Mouse (Mus musculus) thymus, adult 2 months (tissue): ENCODE measurements around the gene Gm21970. TPM values are rescaled to one million over a fixed set of nuclear protein-coding genes. Genes with fewer than 3 reads are reported as not detected.

Experiments used
- DNase-seq: peaks from one replicate; pipeline ENCODE4 v3.0.0; 2021
- H3K27ac ChIP-seq: fragments of 200-500 bp; 2 replicates; pipeline ENCODE4 v1.5.1; 2012; ENCODE audit warnings: low read length, control low read depth; ENCODE audit not compliant: control insufficient read depth, insufficient read depth
- H3K27me3 ChIP-seq: fragments of 200-500 bp; 2 replicates; pipeline ENCODE4 v1.6.1; 2012; ENCODE audit warnings: mild to moderate bottlenecking, low read length, moderate library complexity, mixed read lengths; ENCODE audit not compliant: control insufficient read depth, insufficient read depth
- H3K36me3 ChIP-seq: fragments of 200-500 bp; 2 replicates; pipeline ENCODE4 v1.6.1; 2012; ENCODE audit warnings: mild to moderate bottlenecking, low read length, moderate library complexity; ENCODE audit not compliant: control insufficient read depth, insufficient read depth
- H3K4me1 ChIP-seq: fragments of 200-500 bp; replicated peaks from 2 replicates; pipeline ENCODE4 v1.6.1; 2012; ENCODE audit warnings: low read length; ENCODE audit not compliant: control insufficient read depth, insufficient read depth
- H3K4me3 ChIP-seq: fragments of 200-500 bp; 2 replicates; pipeline ENCODE4 v1.5.1; 2012; ENCODE audit warnings: mild to moderate bottlenecking, low read length, control low read depth, moderate library complexity; ENCODE audit not compliant: control insufficient read depth, insufficient read depth
- CTCF ChIP-seq: fragments of 200-500 bp; IDR thresholded peaks from 2 replicates; pipeline ENCODE4 v1.5.1; 2012; ENCODE audit warnings: mild to moderate bottlenecking, control low read depth, low read length, moderate library complexity, borderline replicate concordance; ENCODE audit not compliant: control insufficient read depth, poor library complexity, insufficient read depth; ENCODE audit errors: extremely low read depth
- POLR2A ChIP-seq: fragments of 200-500 bp; IDR thresholded peaks from 2 replicates; pipeline ENCODE4 v1.6.1; 2012; ENCODE audit warnings: mild to moderate bottlenecking, low read length, control low read depth, moderate library complexity; ENCODE audit not compliant: control insufficient read depth, poor library complexity, insufficient read depth; ENCODE audit errors: extremely low read depth
- WGBS: fragments of 180-500 bp; shearing (Covaris S2); methylation state at CpG from one replicate; pipeline ENCODE4 v1.1.7; 2018; 5-methylcytosine and 5-hydroxymethylcytosine counted together
- polyA plus RNA-seq: library from polyadenylated mRNA; depleted of rRNA; stranded (reverse); fragments of >200 nt; gene quantifications from 2 replicates; pipeline ENCODE4 v1.2.3, GENCODE M21; 2012

Gm21970 gene
- polyA plus RNA-seq, 1 experiment, result not detected

DNA sequence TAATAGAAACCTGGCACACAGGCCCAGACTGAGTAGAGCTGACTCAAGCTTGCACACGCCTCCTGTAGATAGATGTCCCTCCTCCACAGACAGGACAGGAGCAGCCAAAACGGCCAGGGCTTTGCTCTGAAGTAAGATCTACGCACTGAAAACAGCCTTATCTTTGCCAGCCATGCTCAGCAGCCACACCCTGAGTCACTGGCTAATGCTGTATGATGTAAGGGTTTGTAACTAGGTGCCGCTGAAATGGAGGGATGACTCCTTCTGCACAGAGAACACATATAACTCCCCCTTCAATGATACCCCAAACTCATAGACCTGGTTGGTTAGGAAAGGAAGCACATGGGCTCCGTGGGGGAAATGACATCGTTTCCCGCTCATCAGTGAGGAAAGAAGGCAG, 38.8 kb upstream of the Gm21970 start:
- Histone ChIP-seq H3K27me3 (peaks cover 6% of the 10 kb centered on the region; the same call in 1 of the 2 replicates), H3K4me3 (no peak overlapping the region), H3K4me1 (no peaks in the 10 kb centered on the region), H3K36me3 (no peaks in the 10 kb centered on the region), H3K27ac (no peak overlapping the region)
- no peak for DNase-seq
- TF ChIP-seq CTCF (no peak), POLR2A (no peak)
- WGBS, result 61% methylated on average over 7 of the region's 7 CpGs

GRCm38 (mm10) chr16:91353177-91353576, 38.3 kb upstream of the Gm21970 start:
- DNase-seq, result no peak
- Histone ChIP-seq H3K27ac (no peak overlapping the region), H3K27me3 (peaks cover 6% of the 10 kb centered on the region; the same call in 1 of the 2 replicates), H3K4me3 (no peak overlapping the region), H3K4me1 (no peaks in the 10 kb centered on the region), H3K36me3 (no peaks in the 10 kb centered on the region)
- 92% methylated on average over 6 of the region's 6 CpGs for WGBS
- no peak for TF ChIP-seq POLR2A
- TF ChIP-seq CTCF, result no peak

DNA sequence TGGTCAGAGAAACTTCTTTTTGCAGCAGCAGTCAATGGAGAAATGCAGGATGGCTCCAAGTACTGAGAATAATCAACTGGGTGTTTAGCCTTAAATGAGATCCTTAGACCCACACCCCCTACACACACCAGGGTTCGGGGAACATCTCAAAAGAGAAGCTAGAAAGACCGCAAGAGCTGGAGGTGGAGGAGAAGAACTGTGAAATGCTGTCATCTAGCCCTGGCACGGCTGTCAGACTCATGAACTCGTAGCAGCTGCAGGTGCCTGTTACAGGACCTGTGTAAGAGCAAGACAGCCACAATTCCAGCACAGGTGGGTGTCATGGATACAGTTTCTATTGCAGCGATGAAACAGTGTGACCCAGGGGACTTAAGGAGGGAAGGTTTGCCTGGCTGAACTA, 37.9 kb upstream of the Gm21970 start:
- 45% methylated on average over 5 of the region's 5 CpGs for WGBS
- Histone ChIP-seq H3K27me3 (peaks cover 6% of the 10 kb centered on the region; the same call in 1 of the 2 replicates), H3K4me3 (no peak overlapping the region), H3K27ac (no peak overlapping the region), H3K4me1 (no peaks in the 10 kb centered on the region), H3K36me3 (no peaks in the 10 kb centered on the region)
- TF ChIP-seq POLR2A (no peak), CTCF (no peak)
- DNase-seq, result no peak

GRCm38 (mm10) chr16:91354599-91354998, 36.9 kb upstream of the Gm21970 start:
- Histone ChIP-seq H3K27ac (no peak overlapping the region), H3K4me3 (no peak overlapping the region), H3K36me3 (no peaks in the 10 kb centered on the region), H3K27me3 (peaks cover 6% of the 10 kb centered on the region; the same call in 1 of the 2 replicates), H3K4me1 (no peaks in the 10 kb centered on the region)
- DNase-seq, result no peak
- TF ChIP-seq CTCF (no peak), POLR2A (no peak)
- 13% methylated on average over 4 of the region's 4 CpGs for WGBS

- Histone ChIP-seq H3K4me3 (no peak overlapping the region), H3K27me3 (peaks cover 6% of the 10 kb centered on the region; the same call in 1 of the 2 replicates), H3K27ac (no peak overlapping the region), H3K36me3 (no peaks in the 10 kb centered on the region), H3K4me1 (no peaks in the 10 kb centered on the region)
- TF ChIP-seq CTCF, result no peak
- no peak for TF ChIP-seq POLR2A
- 6% methylated on average over 12 of the region's 12 CpGs for WGBS
- no peak for DNase-seq
Measured at GRCm38 (mm10) chr16:91355160-91355559, 36.4 kb upstream of the Gm21970 start.

- TF ChIP-seq CTCF (no peak), POLR2A (no peak)
- 93% methylated on average over 10 of the region's 10 CpGs for WGBS
- H3K4me1 ChIP-seq, result no peaks in the 10 kb centered on the region
- H3K36me3 ChIP-seq, result no peaks in the 10 kb centered on the region
- no peak overlapping the region for H3K27ac ChIP-seq
- no peak for DNase-seq
- H3K27me3 ChIP-seq, result peaks cover 6% of the 10 kb centered on the region; the same call in 1 of the 2 replicates
- H3K4me3 ChIP-seq, result no peak overlapping the region
Measured at GRCm38 (mm10) chr16:91356760-91357525, 34.6 kb upstream of the Gm21970 start.

DNA sequence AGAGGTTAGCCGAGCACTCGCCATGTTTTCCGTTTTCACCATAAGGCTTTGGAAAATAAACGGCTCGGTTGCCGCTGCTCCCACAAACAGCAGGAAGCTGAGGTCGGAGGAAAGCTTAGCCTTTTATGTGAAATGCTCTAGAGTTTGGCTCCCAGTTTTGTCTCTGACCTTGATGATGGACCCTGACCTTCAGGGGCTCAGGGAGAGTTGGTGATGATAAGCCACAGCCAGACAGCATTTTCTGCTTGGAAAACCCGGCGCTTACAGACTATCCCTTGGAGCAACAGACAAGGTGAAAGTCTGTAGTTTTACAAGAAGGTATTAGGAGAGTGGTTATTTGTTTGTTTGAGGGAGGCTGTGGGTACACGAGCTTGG, 34.0 kb upstream of the Gm21970 start:
- no peaks in the 10 kb centered on the region for H3K4me1 ChIP-seq
- H3K36me3 ChIP-seq, result no peaks in the 10 kb centered on the region
- no peak overlapping the region for H3K4me3 ChIP-seq
- peaks cover 6% of the 10 kb centered on the region; the same call in 1 of the 2 replicates for H3K27me3 ChIP-seq
- TF ChIP-seq CTCF (no peak), POLR2A (no peak)
- WGBS, result 87% methylated on average over 10 of the region's 10 CpGs
- H3K27ac ChIP-seq, result no peak overlapping the region
- DNase-seq, result no peak
